Mouse (Mus musculus): ENCODE data around the gene Rab21. TPM values are rescaled to one million over a fixed set of nuclear protein-coding genes. Genes with fewer than 3 reads are reported as not detected.

The Rab21 gene
- polyA plus RNA-seq, 1 experiment from 2014 or later = 10.6 TPM

GRCm38 (mm10) chr10:115281381-115281780 is 34.0 kb downstream of the Rab21 start:
- ATAC-seq (ENCODE audit: low FRiP score) = no peak

GRCm38 (mm10) chr10:115271649-115272048 is 43.7 kb downstream of the Rab21 start:
- no peaks in the 10 kb centered on the region for H3K9me3 ChIP-seq (ENCODE audit: control insufficient read depth, low read length)
- 51% methylated on average over 5 of the region's 5 CpGs for WGBS
- no peak overlapping the region for H3K9ac ChIP-seq (ENCODE audit: low read depth, low read length)
- H3K4me2 ChIP-seq (replicated peaks; ENCODE audit: low read depth, low read length) = no peak overlapping the region
- no peak overlapping the region for H3K4me3 ChIP-seq (ENCODE audit: low read depth, low read length)
- no peaks in the 10 kb centered on the region for H3K4me1 ChIP-seq (replicated peaks; ENCODE audit: control insufficient read depth, insufficient read depth, low read length)
- no peak overlapping the region for H3K27ac ChIP-seq (ENCODE audit: low read depth, low read length)
- no peaks in the 10 kb centered on the region for H3K36me3 ChIP-seq (ENCODE audit: control insufficient read depth, insufficient read depth, low read length)
- no peak for ATAC-seq (ENCODE audit: low FRiP score)
- no peaks in the 10 kb centered on the region for H3K27me3 ChIP-seq (ENCODE audit: control insufficient read depth, insufficient read depth, low read length)
- DNase-seq (ENCODE audit: low spot score) = no peak

More at GRCm38 (mm10) chr10:115281381-115281780, 34.0 kb downstream of the Rab21 start:
- H3K36me3 ChIP-seq (ENCODE audit: control insufficient read depth, insufficient read depth, low read length) = peaks cover 1% of the 10 kb centered on the region; the same call in 1 of the 2 replicates
- no peaks in the 10 kb centered on the region for H3K27me3 ChIP-seq (ENCODE audit: control insufficient read depth, insufficient read depth, low read length)
- WGBS = 92% methylated on average over 10 of the region's 10 CpGs
- H3K9ac ChIP-seq (ENCODE audit: low read depth, low read length) = no peak overlapping the region
- H3K4me3 ChIP-seq (ENCODE audit: low read depth, low read length) = no peak overlapping the region
- no peaks in the 10 kb centered on the region for H3K9me3 ChIP-seq (ENCODE audit: control insufficient read depth, low read length)
- no peak overlapping the region for H3K27ac ChIP-seq (ENCODE audit: low read depth, low read length)
- no peak overlapping the region for H3K4me2 ChIP-seq (replicated peaks; ENCODE audit: low read depth, low read length)
- H3K4me1 ChIP-seq (replicated peaks; ENCODE audit: control insufficient read depth, insufficient read depth, low read length) = no peaks in the 10 kb centered on the region
- no peak for DNase-seq (ENCODE audit: low spot score)

GRCm38 (mm10) chr10:115270612-115271390 is 44.6 kb downstream of the Rab21 start:
- Histone ChIP-seq H3K27me3 (ENCODE audit: control insufficient read depth, insufficient read depth, low read length) (no peaks in the 10 kb centered on the region), H3K9ac (ENCODE audit: low read depth, low read length) (no peak overlapping the region), H3K4me3 (ENCODE audit: low read depth, low read length) (no peak overlapping the region), H3K9me3 (ENCODE audit: control insufficient read depth, low read length) (no peaks in the 10 kb centered on the region), H3K4me1 (replicated peaks; ENCODE audit: control insufficient read depth, insufficient read depth, low read length) (no peaks in the 10 kb centered on the region), H3K36me3 (ENCODE audit: control insufficient read depth, insufficient read depth, low read length) (no peaks in the 10 kb centered on the region), H3K27ac (ENCODE audit: low read depth, low read length) (no peak overlapping the region), H3K4me2 (replicated peaks; ENCODE audit: low read depth, low read length) (no peak overlapping the region)
- no peak for DNase-seq (ENCODE audit: low spot score)
- WGBS = 88% methylated on average over 12 of the region's 12 CpGs
- no peak for ATAC-seq (ENCODE audit: low FRiP score)

GRCm38 (mm10) chr10:115262926-115263562 is 52.4 kb downstream of the Rab21 start:
- no peak overlapping the region for H3K4me2 ChIP-seq (replicated peaks; ENCODE audit: low read depth, low read length)
- 82% methylated on average over 5 of the region's 5 CpGs for WGBS
- no peaks in the 10 kb centered on the region for H3K27me3 ChIP-seq (ENCODE audit: control insufficient read depth, insufficient read depth, low read length)
- no peak overlapping the region for H3K4me3 ChIP-seq (ENCODE audit: low read depth, low read length)
- no peaks in the 10 kb centered on the region for H3K9me3 ChIP-seq (ENCODE audit: control insufficient read depth, low read length)
- no peaks in the 10 kb centered on the region for H3K4me1 ChIP-seq (replicated peaks; ENCODE audit: control insufficient read depth, insufficient read depth, low read length)
- H3K9ac ChIP-seq (ENCODE audit: low read depth, low read length) = no peak overlapping the region
- H3K27ac ChIP-seq (ENCODE audit: low read depth, low read length) = no peak overlapping the region
- H3K36me3 ChIP-seq (ENCODE audit: control insufficient read depth, insufficient read depth, low read length) = no peaks in the 10 kb centered on the region
- ATAC-seq (ENCODE audit: low FRiP score) = no peak
- no peak for DNase-seq (ENCODE audit: low spot score)

GRCm38 (mm10) chr10:115262261-115262660 is 53.1 kb downstream of the Rab21 start:
- ATAC-seq (ENCODE audit: low FRiP score) (no peak), DNase-seq (ENCODE audit: low spot score) (no peak)
- Histone ChIP-seq H3K27me3 (ENCODE audit: control insufficient read depth, insufficient read depth, low read length) (no peaks in the 10 kb centered on the region), H3K4me2 (replicated peaks; ENCODE audit: low read depth, low read length) (no peak overlapping the region), H3K27ac (ENCODE audit: low read depth, low read length) (no peak overlapping the region), H3K9ac (ENCODE audit: low read depth, low read length) (no peak overlapping the region), H3K36me3 (ENCODE audit: control insufficient read depth, insufficient read depth, low read length) (no peaks in the 10 kb centered on the region), H3K4me3 (ENCODE audit: low read depth, low read length) (no peak overlapping the region), H3K4me1 (replicated peaks; ENCODE audit: control insufficient read depth, insufficient read depth, low read length) (no peaks in the 10 kb centered on the region), H3K9me3 (ENCODE audit: control insufficient read depth, low read length) (no peaks in the 10 kb centered on the region)
- 94% methylated on average over 2 of the region's 2 CpGs for WGBS

GRCm38 (mm10) chr10:115261428-115261827 is 54.0 kb downstream of the Rab21 start:
- no peaks in the 10 kb centered on the region for H3K4me1 ChIP-seq (replicated peaks; ENCODE audit: control insufficient read depth, insufficient read depth, low read length)
- no peak overlapping the region for H3K4me3 ChIP-seq (ENCODE audit: low read depth, low read length)
- no peak for ATAC-seq (ENCODE audit: low FRiP score)
- no peak overlapping the region for H3K9ac ChIP-seq (ENCODE audit: low read depth, low read length)
- no peak overlapping the region for H3K4me2 ChIP-seq (replicated peaks; ENCODE audit: low read depth, low read length)
- 88% methylated on average over 3 of the region's 3 CpGs for WGBS
- no peaks in the 10 kb centered on the region for H3K9me3 ChIP-seq (ENCODE audit: control insufficient read depth, low read length)
- DNase-seq (ENCODE audit: low spot score) = no peak
- no peaks in the 10 kb centered on the region for H3K36me3 ChIP-seq (ENCODE audit: control insufficient read depth, insufficient read depth, low read length)
- no peaks in the 10 kb centered on the region for H3K27me3 ChIP-seq (ENCODE audit: control insufficient read depth, insufficient read depth, low read length)
- no peak overlapping the region for H3K27ac ChIP-seq (ENCODE audit: low read depth, low read length)

- Histone ChIP-seq H3K4me2 (replicated peaks; ENCODE audit: low read depth, low read length) (no peak overlapping the region), H3K36me3 (ENCODE audit: control insufficient read depth, insufficient read depth, low read length) (no peaks in the 10 kb centered on the region), H3K27ac (ENCODE audit: low read depth, low read length) (no peak overlapping the region), H3K9me3 (ENCODE audit: control insufficient read depth, low read length) (no peaks in the 10 kb centered on the region), H3K4me3 (ENCODE audit: low read depth, low read length) (no peak overlapping the region), H3K4me1 (replicated peaks; ENCODE audit: control insufficient read depth, insufficient read depth, low read length) (no peaks in the 10 kb centered on the region), H3K27me3 (ENCODE audit: control insufficient read depth, insufficient read depth, low read length) (no peaks in the 10 kb centered on the region), H3K9ac (ENCODE audit: low read depth, low read length) (no peak overlapping the region)
- ATAC-seq (ENCODE audit: low FRiP score) (no peak), DNase-seq (ENCODE audit: low spot score) (no peak)
- 83% methylated on average over 5 of the region's 5 CpGs for WGBS
Measured at GRCm38 (mm10) chr10:115256162-115256561, 59.2 kb downstream of the Rab21 start.

- Histone ChIP-seq H3K27ac (ENCODE audit: low read depth, low read length) (no peak overlapping the region), H3K4me2 (replicated peaks; ENCODE audit: low read depth, low read length) (no peak overlapping the region), H3K36me3 (ENCODE audit: control insufficient read depth, insufficient read depth, low read length) (no peaks in the 10 kb centered on the region), H3K27me3 (ENCODE audit: control insufficient read depth, insufficient read depth, low read length) (no peaks in the 10 kb centered on the region), H3K4me3 (ENCODE audit: low read depth, low read length) (no peak overlapping the region), H3K9me3 (ENCODE audit: control insufficient read depth, low read length) (no peaks in the 10 kb centered on the region), H3K4me1 (replicated peaks; ENCODE audit: control insufficient read depth, insufficient read depth, low read length) (no peaks in the 10 kb centered on the region), H3K9ac (ENCODE audit: low read depth, low read length) (no peak overlapping the region)
- no peak for ATAC-seq (ENCODE audit: low FRiP score)
- no peak for DNase-seq (ENCODE audit: low spot score)
- WGBS = 81% methylated on average over 3 of the region's 3 CpGs
Measured at GRCm38 (mm10) chr10:115253521-115253920, 61.9 kb downstream of the Rab21 start.

GRCm38 (mm10) chr10:115252321-115252757 is 63.1 kb downstream of the Rab21 start:
- Histone ChIP-seq H3K4me1 (replicated peaks; ENCODE audit: control insufficient read depth, insufficient read depth, low read length) (no peaks in the 10 kb centered on the region), H3K27me3 (ENCODE audit: control insufficient read depth, insufficient read depth, low read length) (no peaks in the 10 kb centered on the region), H3K36me3 (ENCODE audit: control insufficient read depth, insufficient read depth, low read length) (no peaks in the 10 kb centered on the region), H3K4me2 (replicated peaks; ENCODE audit: low read depth, low read length) (peak overlapping the region; percentile 52), H3K9me3 (ENCODE audit: control insufficient read depth, low read length) (no peaks in the 10 kb centered on the region), H3K27ac (ENCODE audit: low read depth, low read length) (no peak overlapping the region), H3K9ac (ENCODE audit: low read depth, low read length) (peak overlapping the region; percentile 3; the same call in 1 of the 2 replicates), H3K4me3 (ENCODE audit: low read depth, low read length) (peak overlapping the region; percentile 94)
- ATAC-seq (ENCODE audit: low FRiP score) (no peak), DNase-seq (ENCODE audit: low spot score) (peak; percentile 34)
- WGBS = 16% methylated on average over 10 of the region's 10 CpGs
